Mouse (Mus musculus) limb, embryonic 11.5 days (tissue): ENCODE measurements at regions not wholly inside any gene's neighbourhood (a gene's known extent, or its start where the extent isn't known, plus 50 kb on each side); places are given as distances from the start of the nearest gene placed in this dataset.

Source experiments
- ATAC-seq: fragments of 200-750 bp; cut with Nextera tagmentation; 2 replicates; pipeline ENCODE4 v1.8.0; 2017; ENCODE audit warnings: low read depth; ENCODE audit not compliant: insufficient number of reproducible peaks, low FRiP score, low TSS enrichment
- DNase-seq: peaks from one replicate; pipeline ENCODE4 v3.0.0-alpha.2; 2015; ENCODE audit warnings: low spot score
- H3K27ac ChIP-seq: fragments of 300-500 bp; sonication (generic); replicated peaks from 2 replicates; pipeline ENCODE4 v1.5.1; 2014; ENCODE audit warnings: low read depth, mild to moderate bottlenecking, low read length
- H3K27me3 ChIP-seq: fragments of 300-500 bp; sonication (generic); 2 replicates; pipeline ENCODE4 v1.6.1; 2014; ENCODE audit warnings: mild to moderate bottlenecking, low read length, mixed read lengths; ENCODE audit not compliant: control insufficient read depth, insufficient read depth
- H3K36me3 ChIP-seq: fragments of 300-500 bp; sonication (generic); 2 replicates; pipeline ENCODE4 v1.6.1; 2014; ENCODE audit warnings: mild to moderate bottlenecking, low read length, moderate library complexity, mixed read lengths; ENCODE audit not compliant: control insufficient read depth, insufficient read depth
- H3K4me1 ChIP-seq: fragments of 300-500 bp; sonication (generic); 2 replicates; pipeline ENCODE4 v1.6.1; 2014; ENCODE audit warnings: low read length, mixed read lengths; ENCODE audit not compliant: control insufficient read depth, insufficient read depth
- H3K4me2 ChIP-seq: fragments of 300-500 bp; sonication (generic); 2 replicates; pipeline ENCODE4 v1.6.1; 2014; ENCODE audit warnings: low read depth, mild to moderate bottlenecking, moderate library complexity; ENCODE audit not compliant: severe bottlenecking
- H3K4me3 ChIP-seq: fragments of 300-500 bp; sonication (generic); 2 replicates; pipeline ENCODE4 v1.5.1; 2014; ENCODE audit warnings: low read depth, low read length
- H3K9ac ChIP-seq: fragments of 300-500 bp; sonication (generic); 2 replicates; pipeline ENCODE4 v1.6.1; 2014; ENCODE audit warnings: mild to moderate bottlenecking, low read length
- H3K9me3 ChIP-seq: fragments of 300-500 bp; sonication (generic); 2 replicates; pipeline ENCODE4 v1.6.1; 2016; ENCODE audit warnings: low read length; ENCODE audit not compliant: control insufficient read depth
- WGBS: fragments of 180-500 bp; shearing (Covaris S2); extraction: QIAGEN DNeasy Blood & Tissue Kit; methylation state at CpG from one replicate; pipeline ENCODE4 v1.1.7; 2014; 5-methylcytosine and 5-hydroxymethylcytosine counted together

DNA sequence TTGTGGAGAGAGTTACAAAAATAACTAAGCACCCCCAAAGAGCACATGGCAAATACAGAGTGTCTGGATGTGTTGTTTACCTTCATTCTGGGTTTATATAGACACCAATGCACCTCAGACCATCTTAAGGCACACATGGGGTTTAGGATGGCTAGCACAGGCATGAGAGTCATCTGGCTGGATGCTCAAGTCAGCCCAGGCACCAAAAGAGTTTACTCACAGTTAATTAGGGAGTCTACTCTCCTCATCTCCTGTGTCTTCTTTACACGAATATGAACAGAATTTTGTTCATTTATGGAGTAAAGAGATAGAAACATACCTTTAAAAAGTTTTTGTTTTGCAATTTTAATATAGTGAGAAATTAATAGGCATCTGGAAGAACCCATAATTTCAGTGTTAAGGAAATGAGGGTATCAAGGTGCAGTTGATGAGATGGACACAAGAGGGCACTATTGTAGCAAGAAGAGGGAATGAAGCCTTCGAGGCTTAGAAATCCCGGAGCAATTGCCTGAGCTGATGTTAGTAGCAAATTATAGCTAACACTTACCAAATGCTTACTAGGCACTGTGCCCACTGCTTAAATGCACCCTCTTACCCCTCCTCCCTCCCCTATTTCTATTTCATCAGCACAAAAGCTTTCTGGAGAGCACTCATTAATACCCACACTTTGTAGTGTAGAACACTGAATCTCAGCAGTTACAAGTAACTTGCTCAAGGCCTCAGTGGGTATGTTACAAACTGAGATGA is 174.6 kb downstream of the Eepd1 start:
- Histone ChIP-seq H3K27ac (no peak overlapping the region), H3K9me3 (no peaks in the 10 kb centered on the region), H3K36me3 (no peaks in the 10 kb centered on the region), H3K4me1 (no peaks in the 10 kb centered on the region), H3K4me3 (no peak overlapping the region), H3K27me3 (no peaks in the 10 kb centered on the region), H3K4me2 (no peak overlapping the region), H3K9ac (no peak overlapping the region)
- ATAC-seq (no peak), DNase-seq (peak; percentile 60)
- WGBS = 11% methylated on average over 3 of the region's 3 CpGs

DNA sequence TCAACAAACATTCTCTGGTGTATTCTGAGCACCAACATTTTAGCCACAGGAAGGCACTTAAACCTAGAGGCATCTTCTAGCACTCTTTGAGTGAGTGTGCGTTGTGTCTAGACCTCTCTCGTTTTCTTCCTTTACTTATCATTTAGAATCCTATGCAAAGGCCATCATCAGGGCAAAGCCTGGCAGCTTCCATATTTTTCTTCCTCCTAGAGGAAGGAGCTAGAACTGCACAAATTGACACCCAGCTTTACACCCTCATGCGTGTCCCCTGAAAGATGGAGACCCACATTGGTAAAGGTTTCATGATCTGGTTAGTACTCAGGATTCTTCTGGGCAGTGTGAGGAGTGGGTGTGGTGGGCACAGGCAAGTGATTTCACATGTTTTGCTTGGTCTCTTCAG is 175.2 kb downstream of the Eepd1 start:
- no peak for DNase-seq

GRCm38 (mm10) chr9:25683635-25684333 is 202.4 kb downstream of the Eepd1 start:
- Histone ChIP-seq H3K9me3 (no peaks in the 10 kb centered on the region), H3K4me2 (no peak overlapping the region), H3K4me1 (no peaks in the 10 kb centered on the region), H3K27me3 (no peaks in the 10 kb centered on the region), H3K4me3 (no peak overlapping the region), H3K36me3 (no peaks in the 10 kb centered on the region), H3K27ac (no peak overlapping the region), H3K9ac (no peak overlapping the region)
- DNase-seq (no peak), ATAC-seq (no peak)
- WGBS = 86% methylated on average over 4 of the region's 4 CpGs

More for the DNA sequence above, 175.2 kb downstream of the Eepd1 start:
- no peaks in the 10 kb centered on the region for H3K9me3 ChIP-seq
- no peaks in the 10 kb centered on the region for H3K36me3 ChIP-seq
- no peak overlapping the region for H3K4me2 ChIP-seq
- 87% methylated on average over 3 of the region's 3 CpGs for WGBS
- H3K27ac ChIP-seq = no peak overlapping the region
- no peak overlapping the region for H3K4me3 ChIP-seq
- no peaks in the 10 kb centered on the region for H3K27me3 ChIP-seq
- no peaks in the 10 kb centered on the region for H3K4me1 ChIP-seq
- no peak for ATAC-seq
- H3K9ac ChIP-seq = no peak overlapping the region

DNA sequence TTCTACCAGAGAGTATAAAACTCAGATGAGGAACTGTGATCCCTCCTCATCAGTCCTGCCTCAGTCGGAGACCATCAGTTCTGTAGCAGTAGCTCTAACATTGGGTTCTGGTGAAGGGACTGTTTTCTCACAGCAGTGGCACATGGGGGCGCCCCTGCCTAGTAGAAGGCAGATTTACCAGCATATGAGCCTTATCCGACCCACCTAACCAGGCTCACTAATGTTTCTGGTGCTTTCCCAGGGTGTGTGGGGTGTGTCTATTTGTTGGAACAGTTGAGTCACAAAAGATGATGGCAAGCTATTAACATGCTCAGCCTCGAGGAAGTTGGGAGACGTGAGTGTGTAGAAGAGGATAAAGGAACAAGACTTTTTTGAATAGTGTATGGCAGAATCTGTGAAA is 212.3 kb downstream of the Eepd1 start:
- Histone ChIP-seq H3K9me3 (no peaks in the 10 kb centered on the region), H3K27ac (no peak overlapping the region), H3K27me3 (no peaks in the 10 kb centered on the region), H3K9ac (no peak overlapping the region), H3K4me3 (no peak overlapping the region), H3K4me2 (no peak overlapping the region), H3K4me1 (no peaks in the 10 kb centered on the region), H3K36me3 (no peaks in the 10 kb centered on the region)
- DNase-seq (peak; percentile 22), ATAC-seq (no peak)
- 60% methylated on average over 5 of the region's 5 CpGs for WGBS

GRCm38 (mm10) chr9:25695018-25695417 is 213.7 kb downstream of the Eepd1 start:
- Histone ChIP-seq H3K4me1 (no peaks in the 10 kb centered on the region), H3K9ac (no peak overlapping the region), H3K27me3 (no peaks in the 10 kb centered on the region), H3K36me3 (no peaks in the 10 kb centered on the region), H3K27ac (no peak overlapping the region), H3K4me3 (no peak overlapping the region), H3K9me3 (no peaks in the 10 kb centered on the region), H3K4me2 (no peak overlapping the region)
- no peak for DNase-seq
- no peak for ATAC-seq
- 60% methylated on average over 3 of the region's 3 CpGs for WGBS

- ATAC-seq = no peak
- H3K27ac ChIP-seq = no peak overlapping the region
Measured at GRCm38 (mm10) chr9:25713636-25714035, 232.3 kb downstream of the Eepd1 start.

GRCm38 (mm10) chr9:25744162-25744561 is 262.8 kb downstream of the Eepd1 start:
- Histone ChIP-seq H3K36me3 (no peaks in the 10 kb centered on the region), H3K27me3 (no peaks in the 10 kb centered on the region), H3K9ac (no peak overlapping the region), H3K9me3 (no peaks in the 10 kb centered on the region), H3K4me2 (no peak overlapping the region), H3K4me3 (no peak overlapping the region), H3K4me1 (no peaks in the 10 kb centered on the region), H3K27ac (no peak overlapping the region)
- DNase-seq (no peak), ATAC-seq (no peak)
- 63% methylated on average over 6 of the region's 6 CpGs for WGBS

More at GRCm38 (mm10) chr9:25713636-25714035, 232.3 kb downstream of the Eepd1 start:
- no peaks in the 10 kb centered on the region for H3K9me3 ChIP-seq
- no peak overlapping the region for H3K4me3 ChIP-seq
- H3K27me3 ChIP-seq = no peaks in the 10 kb centered on the region
- H3K4me1 ChIP-seq = no peaks in the 10 kb centered on the region
- no peak for DNase-seq
- H3K9ac ChIP-seq = no peak overlapping the region
- no peaks in the 10 kb centered on the region for H3K36me3 ChIP-seq
- no peak overlapping the region for H3K4me2 ChIP-seq

- Histone ChIP-seq H3K4me2 (no peak overlapping the region), H3K9ac (no peak overlapping the region), H3K9me3 (no peaks in the 10 kb centered on the region), H3K27ac (no peak overlapping the region), H3K4me3 (no peak overlapping the region), H3K27me3 (no peaks in the 10 kb centered on the region), H3K4me1 (no peaks in the 10 kb centered on the region), H3K36me3 (no peaks in the 10 kb centered on the region)
- DNase-seq (no peak), ATAC-seq (no peak)
Measured at GRCm38 (mm10) chr9:25751138-25751537, 269.8 kb downstream of the Eepd1 start.
